Mouse (Mus musculus) kidney, adult 8-10 months (tissue): Measurements from ENCODE around the gene Sfrp4.

ENCODE experiments used
- DNase-seq, 2 experiments: peaks; one replicate each; pipeline ENCODE4 v3.0.0; 2022

Gene Sfrp4

DNA sequence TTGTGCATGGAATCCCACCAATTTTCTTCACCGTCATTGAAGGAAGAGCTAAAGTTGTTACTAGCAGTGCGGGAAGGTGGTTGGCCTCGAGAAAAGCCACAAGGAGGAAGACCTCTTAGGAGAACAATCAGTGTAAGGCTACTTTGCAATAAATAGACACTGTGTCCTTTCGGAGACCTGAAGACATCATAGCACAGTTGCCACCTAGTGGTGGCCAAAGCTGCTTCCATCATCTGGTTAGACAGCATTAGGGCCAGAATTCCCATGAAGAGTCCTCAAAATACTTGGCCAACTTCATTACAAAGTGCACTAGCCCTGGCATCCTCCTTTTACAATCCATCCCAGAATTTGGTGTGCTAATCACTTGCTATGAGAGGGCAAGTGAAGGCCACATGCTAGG lies 13.2 kb downstream of the Sfrp4 start:
- DNase-seq = peak in 1 of 2 experiments; percentile 15

- no peak for DNase-seq
Measured at GRCm38 (mm10) chr13:19640203-19640851, 17.4 kb downstream of the Sfrp4 start.

- DNase-seq = no peak
Measured at GRCm38 (mm10) chr13:19643519-19643918, 20.6 kb downstream of the Sfrp4 start.

- no peak for DNase-seq
Measured at GRCm38 (mm10) chr13:19644225-19644624, 21.3 kb downstream of the Sfrp4 start.

DNA sequence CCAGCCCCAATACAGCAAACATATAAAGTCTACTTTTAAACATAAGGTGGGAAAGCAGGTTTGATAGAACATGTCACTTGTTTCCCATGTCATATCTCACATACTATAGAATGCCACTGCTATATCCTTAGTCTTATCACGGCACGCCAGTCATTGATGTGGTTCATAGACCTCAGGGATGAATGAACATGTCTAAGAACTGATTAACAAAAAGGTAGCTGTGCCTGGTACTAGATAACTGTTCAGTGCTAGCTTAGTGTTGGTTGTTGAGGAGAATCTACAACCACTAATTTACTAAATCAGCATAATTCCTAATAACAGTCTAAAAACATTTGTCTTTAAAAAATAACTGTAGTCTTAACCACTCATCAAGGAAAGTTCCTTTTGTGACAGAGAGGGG lies 26.9 kb downstream of the Sfrp4 start:
- no peak for DNase-seq

DNA sequence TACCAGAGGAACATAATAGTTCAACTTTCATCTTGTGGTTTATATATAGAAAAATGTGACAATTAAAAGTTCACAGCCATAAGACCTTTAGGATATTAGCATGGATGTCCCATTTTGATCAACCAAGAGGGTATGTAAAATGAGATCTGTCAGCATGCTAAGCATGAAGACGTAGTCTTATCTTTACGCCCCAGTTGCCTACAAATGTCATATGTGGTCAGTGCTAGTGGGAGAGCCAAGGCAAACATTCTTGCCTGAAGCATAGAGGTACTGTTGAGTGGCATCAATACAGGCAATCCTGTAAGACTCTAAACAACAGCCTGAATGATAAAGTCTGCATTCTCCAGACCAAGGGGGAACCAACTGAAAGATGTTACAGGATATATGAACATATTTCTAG lies 29.5 kb downstream of the Sfrp4 start:
- DNase-seq = no peak

DNA sequence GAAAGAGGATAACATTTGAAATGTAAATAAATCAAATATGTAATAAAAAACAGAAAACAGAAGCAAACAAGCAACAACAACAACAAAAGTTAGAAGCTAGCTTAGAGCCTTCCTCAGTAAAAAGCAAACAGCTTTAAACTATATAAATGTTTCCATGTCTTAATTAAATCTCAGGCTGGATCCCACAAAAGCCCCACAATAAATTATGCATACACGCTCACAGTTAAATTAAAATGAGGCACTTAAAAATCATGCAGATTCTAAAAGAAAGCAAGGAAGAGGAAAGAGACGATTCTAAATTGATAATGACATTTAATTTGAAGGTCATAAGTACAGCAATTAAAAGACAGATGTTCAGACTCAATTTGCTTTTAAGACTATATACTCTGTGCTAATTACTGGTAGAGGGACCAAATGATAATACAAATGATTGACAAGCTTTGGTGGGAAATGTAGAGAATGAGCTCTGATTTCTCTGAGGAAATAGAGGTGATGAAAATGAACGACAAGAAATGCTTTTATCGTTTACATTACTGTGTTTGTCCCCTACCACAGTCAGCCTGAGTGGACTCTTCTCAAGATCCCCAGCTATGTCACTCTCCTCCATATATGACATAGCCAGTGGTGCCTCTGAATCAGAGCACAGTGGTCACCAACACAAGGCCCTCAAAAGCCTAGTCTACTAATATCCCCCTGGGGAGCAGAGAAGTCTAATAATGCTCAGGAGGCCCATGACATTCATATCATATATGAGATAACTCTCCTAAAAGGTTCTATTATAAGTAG lies 45.6 kb downstream of the Sfrp4 start:
- DNase-seq = no peak

- no peak for DNase-seq
Measured at GRCm38 (mm10) chr13:19674025-19674424, 51.1 kb downstream of the Sfrp4 start.

GRCm38 (mm10) chr13:19674601-19675000 lies 51.7 kb downstream of the Sfrp4 start:
- DNase-seq = no peak
